Mouse (Mus musculus) C2C12 (cell line): ENCODE data around the gene Litaf. TPM values are rescaled to one million over a fixed set of nuclear protein-coding genes. Genes with fewer than 3 reads are reported as not detected.

ENCODE experiments used
- H3K27me3 ChIP-seq: one replicate; pipeline ENCODE4 v1.6.1; 2011; ENCODE audit not compliant: control insufficient read depth, insufficient read depth, insufficient read length
- H3K36me3 ChIP-seq: one replicate; pipeline ENCODE4 v1.6.1; 2011; ENCODE audit not compliant: control insufficient read depth, insufficient read depth
- H3K4me3 ChIP-seq: one replicate; pipeline ENCODE4 v1.5.1; 2011; ENCODE audit warnings: mild to moderate bottlenecking, control low read depth; ENCODE audit not compliant: poor library complexity, insufficient read depth, severe bottlenecking
- H3K79me2 ChIP-seq: one replicate; pipeline ENCODE4 v1.6.1; 2011; ENCODE audit not compliant: control insufficient read depth, insufficient read depth
- H3K79me3 ChIP-seq: one replicate; pipeline ENCODE4 v1.6.1; 2011; ENCODE audit warnings: low read depth, control low read depth
- H3ac ChIP-seq: one replicate; pipeline ENCODE3; 2011; ENCODE audit warnings: low read depth; ENCODE audit not compliant: control insufficient read depth, insufficient read length
- CEBPB ChIP-seq: IDR thresholded peaks from one replicate; pipeline ENCODE4 v1.6.1; 2011; ENCODE audit warnings: low read depth, mild to moderate bottlenecking, control low read depth, moderate library complexity
- CTCF ChIP-seq: IDR thresholded peaks from one replicate; pipeline ENCODE4 v1.5.1; 2011; ENCODE audit not compliant: control insufficient read depth, insufficient read depth, insufficient read length
- FOSL1 ChIP-seq: IDR thresholded peaks from one replicate; pipeline ENCODE4 v1.8.0; 2011; ENCODE audit warnings: mild to moderate bottlenecking, low read length; ENCODE audit not compliant: poor library complexity, insufficient read depth, severe bottlenecking
- MAX ChIP-seq: IDR thresholded peaks from one replicate; pipeline ENCODE4 v1.6.1; 2011; ENCODE audit warnings: mild to moderate bottlenecking, control low read depth
- MYOD1 ChIP-seq: IDR thresholded peaks from one replicate; pipeline ENCODE4 v1.6.1; 2011; ENCODE audit warnings: low read depth; ENCODE audit not compliant: control insufficient read depth, insufficient read length
- MYOG ChIP-seq: IDR thresholded peaks from one replicate; pipeline ENCODE4 v1.6.1; 2011; ENCODE audit not compliant: control insufficient read depth, insufficient read length; ENCODE audit errors: extremely low read depth
- USF1 ChIP-seq: IDR thresholded peaks from one replicate; pipeline ENCODE4 v1.6.1; 2011; ENCODE audit warnings: low read depth, mild to moderate bottlenecking, control low read depth, moderate library complexity
- polyA plus RNA-seq: library from polyadenylated mRNA; unstranded; fragments of >200 nt; fragmentation: generic; extraction: Trizol; gene quantifications from one replicate; pipeline ENCODE4 v1.2.1, GENCODE M21; 2012; ENCODE audit warnings: missing spikeins

Gene Litaf
- polyA plus RNA-seq, 1 experiment, result 116 TPM

- no peaks in the 10 kb centered on the region for H3K79me2 ChIP-seq
- H3K4me3 ChIP-seq, result no peak overlapping the region
- no peaks in the 10 kb centered on the region for H3K36me3 ChIP-seq
- no peak overlapping the region for H3ac ChIP-seq
- H3K27me3 ChIP-seq, result no peaks in the 10 kb centered on the region
- H3K79me3 ChIP-seq, result no peaks in the 10 kb centered on the region
- TF ChIP-seq CEBPB (no peak), MYOD1 (no peak), USF1 (no peak), MYOG (no peak), MAX (no peak), CTCF (no peak), FOSL1 (no peak)
Observed at GRCm38 (mm10) chr16:10950539-10950938, 115.4 kb downstream of the Litaf start.

GRCm38 (mm10) chr16:10947724-10948123 lies 118.2 kb downstream of the Litaf start:
- TF ChIP-seq CTCF (no peak), MAX (no peak), CEBPB (no peak), MYOG (no peak), MYOD1 (no peak)
- Histone ChIP-seq H3ac (no peak overlapping the region), H3K27me3 (no peaks in the 10 kb centered on the region), H3K79me3 (no peaks in the 10 kb centered on the region), H3K36me3 (no peaks in the 10 kb centered on the region), H3K4me3 (no peak overlapping the region), H3K79me2 (no peaks in the 10 kb centered on the region)

- H3ac ChIP-seq, result no peak overlapping the region
- H3K79me2 ChIP-seq, result no peaks in the 10 kb centered on the region
- no peaks in the 10 kb centered on the region for H3K27me3 ChIP-seq
- no peak overlapping the region for H3K4me3 ChIP-seq
- TF ChIP-seq MAX, result no peak
- no peak for TF ChIP-seq FOSL1
- TF ChIP-seq CEBPB, result no peak
- no peak for TF ChIP-seq MYOG
- no peak for TF ChIP-seq USF1
- TF ChIP-seq CTCF, result no peak
- TF ChIP-seq MYOD1, result no peak
- H3K79me3 ChIP-seq, result no peaks in the 10 kb centered on the region
- H3K36me3 ChIP-seq, result no peaks in the 10 kb centered on the region
Observed at GRCm38 (mm10) chr16:10945381-10946127, 120.4 kb downstream of the Litaf start.

- Histone ChIP-seq H3K4me3 (no peak overlapping the region), H3ac (no peak overlapping the region), H3K36me3 (no peaks in the 10 kb centered on the region), H3K27me3 (no peaks in the 10 kb centered on the region), H3K79me3 (no peaks in the 10 kb centered on the region), H3K79me2 (no peaks in the 10 kb centered on the region)
- no peak for TF ChIP-seq CEBPB
- TF ChIP-seq FOSL1, result no peak
- TF ChIP-seq MAX, result no peak
- TF ChIP-seq MYOG, result no peak
- TF ChIP-seq USF1, result no peak
- TF ChIP-seq MYOD1, result no peak
- no peak for TF ChIP-seq CTCF
Observed at GRCm38 (mm10) chr16:10944545-10944944, 121.4 kb downstream of the Litaf start.

GRCm38 (mm10) chr16:10943257-10943656 lies 122.7 kb downstream of the Litaf start:
- no peak for TF ChIP-seq MYOG
- TF ChIP-seq FOSL1, result no peak
- TF ChIP-seq MYOD1, result no peak
- TF ChIP-seq USF1, result no peak
- TF ChIP-seq CEBPB, result no peak
- TF ChIP-seq CTCF, result no peak
- no peak for TF ChIP-seq MAX

GRCm38 (mm10) chr16:10940661-10941060 lies 125.3 kb downstream of the Litaf start:
- no peaks in the 10 kb centered on the region for H3K27me3 ChIP-seq
- TF ChIP-seq MAX (no peak), FOSL1 (no peak), CEBPB (no peak), CTCF (no peak), MYOG (no peak), MYOD1 (no peak), USF1 (no peak)

More at GRCm38 (mm10) chr16:10943257-10943656, 122.7 kb downstream of the Litaf start:
- Histone ChIP-seq H3K36me3 (no peaks in the 10 kb centered on the region), H3K4me3 (no peak overlapping the region), H3ac (no peak overlapping the region), H3K27me3 (no peaks in the 10 kb centered on the region), H3K79me3 (no peaks in the 10 kb centered on the region), H3K79me2 (no peaks in the 10 kb centered on the region)

More at GRCm38 (mm10) chr16:10940661-10941060, 125.3 kb downstream of the Litaf start:
- H3K4me3 ChIP-seq, result no peak overlapping the region
- no peaks in the 10 kb centered on the region for H3K79me3 ChIP-seq
- H3K79me2 ChIP-seq, result no peaks in the 10 kb centered on the region
- no peaks in the 10 kb centered on the region for H3K36me3 ChIP-seq
- no peak overlapping the region for H3ac ChIP-seq
